Mouse (Mus musculus) forebrain, embryonic 11.5 days (tissue): ENCODE results near the gene Rtca. TPM values are rescaled to one million over a fixed set of nuclear protein-coding genes. Genes with fewer than 3 reads are reported as not detected.

ENCODE experiments used
- ATAC-seq: fragments of 200-750 bp; cut with Nextera tagmentation; replicated peaks from 2 replicates; pipeline ENCODE4 v1.8.0; 2017; ENCODE audit warnings: moderate TSS enrichment; ENCODE audit not compliant: low FRiP score
- DNase-seq: peaks from one replicate; pipeline ENCODE4 v3.0.0-alpha.2; 2017; ENCODE audit warnings: low spot score
- H3K27ac ChIP-seq: fragments of 300-500 bp; sonication (generic); 2 replicates; pipeline ENCODE4 v1.5.1; 2014; ENCODE audit warnings: low read depth, low read length
- H3K27me3 ChIP-seq: fragments of 300-500 bp; sonication (generic); 2 replicates; pipeline ENCODE4 v1.6.1; 2014; ENCODE audit warnings: mild to moderate bottlenecking, low read length, mixed read lengths; ENCODE audit not compliant: control insufficient read depth, insufficient read depth
- H3K36me3 ChIP-seq: fragments of 300-500 bp; sonication (generic); 2 replicates; pipeline ENCODE4 v1.6.1; 2014; ENCODE audit warnings: mild to moderate bottlenecking, low read length, moderate library complexity, mixed read lengths; ENCODE audit not compliant: control insufficient read depth, insufficient read depth
- H3K4me1 ChIP-seq: fragments of 300-500 bp; sonication (generic); replicated peaks from 2 replicates; pipeline ENCODE4 v1.6.1; 2014; ENCODE audit warnings: low read length, mixed read lengths; ENCODE audit not compliant: control insufficient read depth, insufficient read depth
- H3K4me2 ChIP-seq: fragments of 300-500 bp; sonication (generic); 2 replicates; pipeline ENCODE4 v1.6.1; 2014; ENCODE audit warnings: low read depth, mild to moderate bottlenecking, low read length, moderate library complexity, mixed read lengths; ENCODE audit not compliant: severe bottlenecking
- H3K4me3 ChIP-seq: fragments of 300-500 bp; sonication (generic); 2 replicates; pipeline ENCODE4 v1.5.1; 2014; ENCODE audit warnings: low read depth, low read length
- H3K9ac ChIP-seq: fragments of 300-500 bp; sonication (generic); 2 replicates; pipeline ENCODE4 v1.6.1; 2014; ENCODE audit warnings: low read length
- H3K9me3 ChIP-seq: fragments of 300-500 bp; sonication (generic); 2 replicates; pipeline ENCODE4 v1.6.1; 2016; ENCODE audit warnings: low read length, mixed read lengths; ENCODE audit not compliant: control insufficient read depth
- WGBS: fragments of 180-500 bp; shearing (Covaris S2); extraction: QIAGEN DNeasy Blood & Tissue Kit; methylation state at CpG from one replicate; pipeline ENCODE4 v1.1.7; 2014; 5-methylcytosine and 5-hydroxymethylcytosine counted together
- polyA plus RNA-seq: library from polyadenylated mRNA; unstranded; fragments of >200 nt; fragmentation: Nextera tagmentation; extraction: Ambion mirVana; gene quantifications from 2 replicates; pipeline ENCODE4 v1.2.1, GENCODE M21; 2014

Rtca gene
- polyA plus RNA-seq, 1 experiment from 2014 or later = 112 TPM

DNA sequence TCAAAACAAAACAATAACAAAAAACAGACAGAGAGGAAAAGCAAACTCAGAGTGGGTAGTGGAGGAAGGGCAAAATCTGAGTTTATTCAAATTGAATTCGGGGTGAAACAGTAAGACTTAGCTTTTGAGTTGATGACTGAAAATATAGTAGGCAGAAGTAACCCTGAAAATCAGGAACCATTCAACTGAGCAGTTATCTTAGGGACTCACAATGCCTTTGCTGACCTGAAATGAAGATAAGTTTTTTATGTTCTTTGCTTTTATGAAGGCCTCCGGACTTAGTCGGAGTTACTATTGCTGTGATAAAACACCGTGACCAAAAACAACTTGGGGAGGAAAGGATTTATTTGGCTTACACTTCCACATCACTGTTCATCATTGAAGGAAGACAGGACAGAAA lies 47.0 kb downstream of the Rtca start:
- Histone ChIP-seq H3K27ac (no peak overlapping the region), H3K27me3 (no peaks in the 10 kb centered on the region), H3K36me3 (no peaks in the 10 kb centered on the region), H3K4me2 (no peak overlapping the region), H3K4me3 (no peak overlapping the region), H3K9ac (no peak overlapping the region), H3K9me3 (no peaks in the 10 kb centered on the region), H3K4me1 (no peaks in the 10 kb centered on the region)
- no peak for DNase-seq
- WGBS = 92% methylated on average over 4 of the region's 4 CpGs
- ATAC-seq = no peak

DNA sequence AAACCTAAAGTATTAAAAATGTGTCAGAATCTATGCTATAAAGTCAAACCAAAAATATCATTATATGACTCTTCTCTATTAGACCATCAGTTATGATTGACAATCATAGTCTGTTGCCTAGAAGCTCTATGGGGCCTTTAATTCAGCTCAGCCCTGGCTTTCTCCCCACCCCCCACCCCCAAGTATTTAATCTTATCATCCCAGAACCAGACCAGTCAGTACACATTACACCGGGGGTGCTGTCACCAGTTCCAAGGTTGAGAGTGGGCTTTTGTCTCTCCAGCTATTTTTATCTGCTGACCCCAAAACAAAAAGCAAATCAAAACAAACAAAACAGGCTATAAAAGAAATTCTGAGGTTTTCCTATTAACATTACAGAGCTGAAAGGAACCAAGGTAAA lies 53.5 kb downstream of the Rtca start:
- H3K9ac ChIP-seq = no peak overlapping the region
- H3K27me3 ChIP-seq = no peaks in the 10 kb centered on the region
- ATAC-seq (no peak), DNase-seq (no peak)
- no peaks in the 10 kb centered on the region for H3K4me1 ChIP-seq
- 89% methylated on average over 1 of the region's 1 CpGs for WGBS
- H3K27ac ChIP-seq = no peak overlapping the region
- no peaks in the 10 kb centered on the region for H3K36me3 ChIP-seq
- H3K4me2 ChIP-seq = no peak overlapping the region
- H3K9me3 ChIP-seq = no peaks in the 10 kb centered on the region; the same call in 1 of the 2 replicates
- H3K4me3 ChIP-seq = no peak overlapping the region

GRCm38 (mm10) chr3:116450741-116451140 lies 57.3 kb downstream of the Rtca start:
- no peak for ATAC-seq
- Histone ChIP-seq H3K4me2 (no peak overlapping the region), H3K36me3 (no peaks in the 10 kb centered on the region), H3K4me1 (no peaks in the 10 kb centered on the region), H3K9me3 (no peaks in the 10 kb centered on the region; the same call in 1 of the 2 replicates), H3K27me3 (no peaks in the 10 kb centered on the region), H3K4me3 (no peak overlapping the region), H3K9ac (no peak overlapping the region), H3K27ac (no peak overlapping the region)
- WGBS = 84% methylated on average over 3 of the region's 3 CpGs
- DNase-seq = no peak

- no peak overlapping the region for H3K9ac ChIP-seq
- H3K9me3 ChIP-seq = no peaks in the 10 kb centered on the region
- H3K27me3 ChIP-seq = no peaks in the 10 kb centered on the region
- no peaks in the 10 kb centered on the region for H3K36me3 ChIP-seq
- ATAC-seq (no peak), DNase-seq (no peak)
- no peak overlapping the region for H3K4me2 ChIP-seq
- H3K27ac ChIP-seq = no peak overlapping the region
- no peak overlapping the region for H3K4me3 ChIP-seq
- 88% methylated on average over 9 of the region's 9 CpGs for WGBS
- H3K4me1 ChIP-seq = no peaks in the 10 kb centered on the region
Measured at GRCm38 (mm10) chr3:116444327-116444726, 63.7 kb downstream of the Rtca start.

GRCm38 (mm10) chr3:116442788-116443187 lies 65.2 kb downstream of the Rtca start:
- Histone ChIP-seq H3K4me3 (no peak overlapping the region), H3K36me3 (no peaks in the 10 kb centered on the region), H3K4me2 (no peak overlapping the region)

DNA sequence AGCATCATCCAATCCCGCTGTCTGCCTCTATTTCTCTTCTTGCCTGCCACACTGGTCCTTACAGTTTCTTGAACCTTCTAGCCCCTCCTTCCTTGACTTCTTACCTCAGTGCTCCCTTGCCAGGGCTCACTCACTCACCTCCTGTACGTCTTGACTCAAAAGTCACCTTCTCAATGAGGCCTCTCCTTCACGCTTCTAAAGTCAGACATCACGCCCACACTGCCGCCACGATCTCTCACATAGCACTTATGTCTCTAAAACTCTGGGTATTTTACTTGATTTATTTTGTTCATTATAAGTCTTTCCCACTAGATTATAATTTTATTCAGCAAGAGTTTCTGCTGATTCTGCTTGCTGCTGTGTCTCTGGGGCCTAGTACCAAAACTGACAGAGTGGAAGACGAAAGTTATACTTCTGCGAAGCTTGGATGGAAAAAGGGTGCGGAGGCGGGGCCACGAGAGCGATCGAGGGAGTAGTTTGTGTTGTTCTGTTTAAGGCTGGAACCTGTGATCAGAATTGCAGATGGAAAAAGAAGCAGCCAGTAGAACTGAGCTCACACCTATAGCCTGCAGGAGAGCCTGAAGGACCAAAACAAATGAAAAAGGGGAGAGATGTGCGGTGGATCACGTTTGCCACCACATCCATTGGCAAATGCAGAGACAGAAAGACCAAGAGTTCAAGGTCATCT lies 66.3 kb downstream of the Rtca start:
- no peak overlapping the region for H3K27ac ChIP-seq
- WGBS = 92% methylated on average over 15 of the region's 15 CpGs

More at GRCm38 (mm10) chr3:116442788-116443187, 65.2 kb downstream of the Rtca start:
- no peak overlapping the region for H3K9ac ChIP-seq
- ATAC-seq = no peak
- WGBS = 85% methylated on average over 1 of the region's 1 CpGs
- no peaks in the 10 kb centered on the region for H3K27me3 ChIP-seq
- H3K9me3 ChIP-seq = no peaks in the 10 kb centered on the region
- no peaks in the 10 kb centered on the region for H3K4me1 ChIP-seq
- no peak overlapping the region for H3K27ac ChIP-seq
- DNase-seq = no peak

DNA sequence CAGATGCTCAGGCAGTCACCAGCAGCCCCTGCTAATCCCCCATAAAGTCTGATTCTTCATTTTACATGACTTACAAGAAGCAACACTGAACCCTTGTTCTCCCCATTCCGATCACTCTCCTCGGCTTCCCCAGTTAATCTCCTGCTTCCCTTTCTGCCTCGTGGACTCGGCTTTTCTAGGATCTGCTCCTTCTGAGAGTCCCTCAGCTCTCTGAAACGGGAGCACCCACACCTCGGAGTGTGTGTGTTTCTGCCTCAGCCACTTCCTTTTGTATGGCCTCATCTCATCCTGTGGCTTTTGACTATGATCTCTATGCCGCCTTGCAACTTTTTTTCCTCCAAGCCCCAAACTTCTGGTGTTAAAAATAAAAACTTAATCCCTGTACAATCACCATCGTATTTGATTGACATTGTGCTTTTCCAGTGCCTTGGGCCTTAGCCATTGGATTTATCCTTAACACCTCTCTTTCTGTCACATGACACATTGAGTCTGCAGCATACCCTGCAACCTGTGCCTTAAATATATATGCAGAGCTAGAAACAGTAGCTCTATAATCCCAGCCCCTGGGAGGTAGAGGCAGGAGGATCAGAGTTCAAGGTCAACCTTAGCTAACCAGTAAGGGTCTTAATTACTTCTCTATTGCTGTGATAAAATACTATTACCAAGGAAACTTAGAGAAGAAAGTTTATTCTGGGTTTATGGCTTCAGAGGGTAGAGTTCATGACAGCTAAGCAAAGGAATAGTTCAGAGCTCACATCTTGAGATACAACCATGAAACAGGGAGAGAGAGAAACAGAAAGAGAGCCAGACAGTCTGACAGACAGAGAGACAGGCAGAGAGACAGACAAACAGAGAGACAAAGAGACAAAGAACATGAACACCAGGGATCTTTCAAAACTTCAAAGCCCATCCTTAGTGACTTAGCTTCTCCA lies 67.7 kb downstream of the Rtca start:
- Histone ChIP-seq H3K9ac (no peak overlapping the region), H3K4me1 (no peaks in the 10 kb centered on the region), H3K27ac (no peak overlapping the region), H3K4me2 (no peak overlapping the region), H3K9me3 (no peaks in the 10 kb centered on the region), H3K36me3 (no peaks in the 10 kb centered on the region), H3K27me3 (no peaks in the 10 kb centered on the region), H3K4me3 (no peak overlapping the region)
- 67% methylated on average over 8 of the region's 8 CpGs for WGBS
- ATAC-seq = no peak
- DNase-seq = no peak

More for the DNA sequence above, 66.3 kb downstream of the Rtca start:
- no peak overlapping the region for H3K4me2 ChIP-seq
- DNase-seq = no peak
- H3K36me3 ChIP-seq = no peaks in the 10 kb centered on the region
- H3K4me3 ChIP-seq = no peak overlapping the region
- H3K9ac ChIP-seq = no peak overlapping the region
- no peaks in the 10 kb centered on the region for H3K4me1 ChIP-seq
- ATAC-seq = no peak
- no peaks in the 10 kb centered on the region for H3K27me3 ChIP-seq
- no peaks in the 10 kb centered on the region for H3K9me3 ChIP-seq
